Mouse (Mus musculus): ENCODE measurements around the gene Ugt1a5. TPM values are rescaled to one million over a fixed set of nuclear protein-coding genes. Genes with fewer than 3 reads are reported as not detected.

The Ugt1a5 gene
- total and polyA plus RNA-seq, 2 experiments from 2014 or later: not detected

DNA sequence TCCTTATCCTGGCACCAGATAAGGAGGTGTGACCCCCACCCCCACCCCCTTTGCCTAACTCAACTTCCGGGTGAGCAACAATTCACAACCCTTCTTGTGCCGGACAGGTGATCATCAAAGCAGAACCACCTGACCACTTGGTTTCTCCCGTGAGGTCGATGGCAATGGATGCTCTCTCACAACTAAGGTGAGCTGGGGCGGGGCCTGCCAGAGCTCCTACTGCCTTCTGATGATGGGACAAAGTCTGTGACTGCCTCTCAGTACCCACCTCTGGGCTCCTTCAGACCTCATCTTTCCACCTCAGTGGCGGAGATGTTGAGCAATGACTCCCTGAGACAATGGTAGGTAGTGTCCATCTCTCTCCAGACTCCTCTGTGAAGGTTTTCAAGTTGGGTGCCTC, 80.1 kb downstream of the Ugt1a5 start:
- WGBS: 75% methylated on average over 6 of the region's 6 CpGs
- Histone ChIP-seq H3K36me3 (ENCODE audit: insufficient read depth, low read length) (no peaks in the 10 kb centered on the region), H3K9me3 (ENCODE audit: low read length) (peaks cover 100% of the 10 kb centered on the region), H3K27me3 (ENCODE audit: insufficient read depth, low read length) (no peaks in the 10 kb centered on the region), H3K9ac (replicated peaks; ENCODE audit: low read length, poor library complexity, severe bottlenecking) (no peak overlapping the region), H3K4me3 (ENCODE audit: low read depth, low read length) (no peak overlapping the region), H3K4me2 (ENCODE audit: low read depth, low read length, poor library complexity, severe bottlenecking) (no peak overlapping the region), H3K27ac (ENCODE audit: low read depth, low read length) (no peak overlapping the region), H3K4me1 (ENCODE audit: insufficient read depth, low read length) (no peaks in the 10 kb centered on the region)
- ATAC-seq (ENCODE audit: low FRiP score): no peak; the same call in 1 of the 2 replicates
- TF ChIP-seq CTCF (IDR thresholded peaks at IDR 0.05): no peak
- DNase-seq (ENCODE audit: low spot score): no peak

DNA sequence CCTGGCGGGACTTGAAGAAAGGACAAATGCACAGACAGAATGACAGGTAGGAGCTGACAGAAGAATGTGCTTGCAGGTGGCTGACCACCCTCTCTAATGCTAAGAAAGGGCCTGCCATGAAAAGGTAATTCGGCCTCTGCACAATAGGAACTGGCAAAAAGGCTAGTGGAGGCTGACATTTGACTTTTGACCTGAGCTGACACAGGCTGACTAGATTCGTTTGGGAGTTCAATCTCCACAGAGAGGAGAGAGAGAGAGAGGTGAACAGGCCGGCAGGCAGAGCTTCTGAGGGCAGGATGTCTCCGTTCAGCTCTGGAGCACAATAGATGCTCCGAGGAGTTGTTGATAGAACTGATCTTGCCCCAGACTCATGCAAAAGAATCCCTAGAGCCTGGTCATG, 80.6 kb downstream of the Ugt1a5 start:
- Histone ChIP-seq H3K9ac (replicated peaks; ENCODE audit: low read length, poor library complexity, severe bottlenecking) (no peak overlapping the region), H3K27ac (ENCODE audit: low read depth, low read length) (no peak overlapping the region), H3K4me2 (ENCODE audit: low read depth, low read length, poor library complexity, severe bottlenecking) (no peak overlapping the region), H3K9me3 (ENCODE audit: low read length) (peaks cover 100% of the 10 kb centered on the region), H3K27me3 (ENCODE audit: insufficient read depth, low read length) (no peaks in the 10 kb centered on the region), H3K36me3 (ENCODE audit: insufficient read depth, low read length) (no peaks in the 10 kb centered on the region), H3K4me1 (ENCODE audit: insufficient read depth, low read length) (no peaks in the 10 kb centered on the region), H3K4me3 (ENCODE audit: low read depth, low read length) (no peak overlapping the region)
- WGBS: 44% methylated on average over 6 of the region's 6 CpGs
- no peak for TF ChIP-seq CTCF (IDR thresholded peaks at IDR 0.05)
- DNase-seq (ENCODE audit: low spot score) (no peak), ATAC-seq (ENCODE audit: low FRiP score) (no peak)

DNA sequence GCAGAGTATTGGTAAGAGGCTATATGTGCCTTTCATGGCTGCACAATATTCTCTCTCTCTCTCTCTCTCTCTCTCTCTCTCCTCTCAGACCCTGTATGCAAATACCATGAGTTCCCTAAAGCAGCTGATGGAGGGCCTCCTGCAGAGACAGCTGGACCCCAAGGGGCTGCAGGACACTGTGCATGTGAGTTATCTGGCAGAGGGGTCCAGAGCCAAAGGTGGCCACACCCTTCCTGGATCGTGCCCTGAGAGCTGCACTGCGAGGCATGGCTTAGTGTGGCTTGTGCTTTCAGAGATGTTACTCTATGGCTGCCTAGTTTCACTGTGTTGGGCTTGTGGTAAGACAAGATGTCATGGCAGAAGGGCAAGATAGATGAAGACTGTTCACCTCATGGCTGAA, 81.8 kb downstream of the Ugt1a5 start:
- no peak for DNase-seq (ENCODE audit: low spot score)
- Histone ChIP-seq H3K9me3 (ENCODE audit: low read length) (peaks cover 97% of the 10 kb centered on the region), H3K9ac (replicated peaks; ENCODE audit: low read length, poor library complexity, severe bottlenecking) (no peak overlapping the region), H3K27me3 (ENCODE audit: insufficient read depth, low read length) (no peaks in the 10 kb centered on the region), H3K27ac (ENCODE audit: low read depth, low read length) (no peak overlapping the region), H3K4me3 (ENCODE audit: low read depth, low read length) (no peak overlapping the region), H3K36me3 (ENCODE audit: insufficient read depth, low read length) (no peaks in the 10 kb centered on the region), H3K4me2 (ENCODE audit: low read depth, low read length, poor library complexity, severe bottlenecking) (no peak overlapping the region), H3K4me1 (ENCODE audit: insufficient read depth, low read length) (no peaks in the 10 kb centered on the region)
- no peak for TF ChIP-seq CTCF (IDR thresholded peaks at IDR 0.05)
- WGBS: 50% methylated on average over 2 of the region's 2 CpGs
- no peak for ATAC-seq (ENCODE audit: low FRiP score)

DNA sequence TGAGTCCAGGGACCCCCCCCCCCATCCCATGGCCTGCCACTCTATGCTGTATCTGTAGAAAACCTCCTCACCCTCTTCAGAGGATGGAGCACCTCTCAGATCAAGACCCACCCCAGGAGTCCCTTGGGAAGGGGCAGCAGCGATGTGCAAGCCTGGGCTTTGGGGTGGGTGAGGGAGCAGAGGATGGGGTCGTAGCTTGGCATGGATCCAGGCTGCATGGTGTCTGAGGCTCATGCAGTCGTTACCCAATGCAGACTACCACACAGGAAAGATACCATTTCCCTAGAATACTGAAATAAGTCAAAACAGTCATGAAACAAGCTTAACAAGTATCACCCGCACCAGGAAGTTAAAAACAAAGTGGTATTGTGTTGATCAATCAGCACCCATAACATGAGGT, 82.8 kb downstream of the Ugt1a5 start:
- TF ChIP-seq CTCF (IDR thresholded peaks at IDR 0.05): no peak
- H3K4me1 ChIP-seq (ENCODE audit: insufficient read depth, low read length): no peaks in the 10 kb centered on the region
- no peak overlapping the region for H3K4me3 ChIP-seq (ENCODE audit: low read depth, low read length)
- H3K27ac ChIP-seq (ENCODE audit: low read depth, low read length): no peak overlapping the region
- H3K9me3 ChIP-seq (ENCODE audit: low read length): peaks cover 97% of the 10 kb centered on the region
- no peak overlapping the region for H3K9ac ChIP-seq (replicated peaks; ENCODE audit: low read length, poor library complexity, severe bottlenecking)
- no peak overlapping the region for H3K4me2 ChIP-seq (ENCODE audit: low read depth, low read length, poor library complexity, severe bottlenecking)
- no peak for DNase-seq (ENCODE audit: low spot score)
- no peak for ATAC-seq (ENCODE audit: low FRiP score)
- 68% methylated on average over 4 of the region's 4 CpGs for WGBS
- H3K36me3 ChIP-seq (ENCODE audit: insufficient read depth, low read length): no peaks in the 10 kb centered on the region
- H3K27me3 ChIP-seq (ENCODE audit: insufficient read depth, low read length): no peaks in the 10 kb centered on the region

DNA sequence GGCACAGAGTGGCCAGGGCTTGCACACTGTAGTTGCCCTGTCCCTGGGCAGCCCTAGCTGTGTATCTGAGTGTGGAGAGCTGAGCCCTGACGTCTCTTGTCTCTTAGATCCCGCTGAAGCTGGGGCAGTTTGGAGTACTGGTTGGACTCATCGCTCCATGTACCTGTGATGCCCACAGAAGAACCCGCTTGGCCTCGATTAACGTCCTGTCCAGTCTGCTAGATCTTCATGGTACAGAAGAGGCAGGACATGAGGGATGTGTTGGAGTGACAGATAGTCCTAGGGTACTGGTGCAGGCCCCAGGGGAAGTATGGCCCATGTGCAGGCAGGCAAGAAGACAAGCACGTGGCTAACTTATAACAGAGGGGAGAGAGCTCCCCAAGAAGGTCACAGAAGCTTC, 83.8 kb downstream of the Ugt1a5 start:
- no peak for TF ChIP-seq CTCF (IDR thresholded peaks at IDR 0.05)
- H3K4me2 ChIP-seq (ENCODE audit: low read depth, low read length, poor library complexity, severe bottlenecking): no peak overlapping the region
- 76% methylated on average over 7 of the region's 7 CpGs for WGBS
- H3K27me3 ChIP-seq (ENCODE audit: insufficient read depth, low read length): no peaks in the 10 kb centered on the region
- H3K4me3 ChIP-seq (ENCODE audit: low read depth, low read length): no peak overlapping the region
- no peak overlapping the region for H3K27ac ChIP-seq (ENCODE audit: low read depth, low read length)
- H3K36me3 ChIP-seq (ENCODE audit: insufficient read depth, low read length): no peaks in the 10 kb centered on the region
- DNase-seq (ENCODE audit: low spot score): no peak
- no peak for ATAC-seq (ENCODE audit: low FRiP score)
- H3K4me1 ChIP-seq (ENCODE audit: insufficient read depth, low read length): no peaks in the 10 kb centered on the region
- peaks cover 97% of the 10 kb centered on the region for H3K9me3 ChIP-seq (ENCODE audit: low read length)
- H3K9ac ChIP-seq (replicated peaks; ENCODE audit: low read length, poor library complexity, severe bottlenecking): no peak overlapping the region

DNA sequence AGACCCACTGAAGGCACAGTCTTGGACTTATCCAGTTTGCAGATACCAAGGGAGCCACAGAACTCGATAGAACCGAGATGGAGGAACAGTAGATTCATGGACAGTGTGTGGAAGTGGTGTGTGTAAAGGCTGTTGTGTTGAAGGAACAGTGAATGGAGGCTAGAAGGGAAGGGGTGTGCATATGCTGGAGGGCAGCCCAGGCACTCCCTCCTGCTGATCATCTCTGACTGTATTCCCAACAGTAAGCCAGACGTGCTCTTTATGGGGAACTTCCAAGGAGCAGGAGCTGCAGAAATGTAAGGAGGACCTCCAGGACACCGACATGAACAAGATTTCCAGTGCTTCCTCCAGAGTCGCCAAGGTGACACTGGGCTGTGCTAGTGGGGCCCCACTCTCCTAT, 84.2 kb downstream of the Ugt1a5 start:
- 80% methylated on average over 5 of the region's 5 CpGs for WGBS
- Histone ChIP-seq H3K36me3 (ENCODE audit: insufficient read depth, low read length) (no peaks in the 10 kb centered on the region), H3K27ac (ENCODE audit: low read depth, low read length) (no peak overlapping the region), H3K9ac (replicated peaks; ENCODE audit: low read length, poor library complexity, severe bottlenecking) (no peak overlapping the region), H3K4me1 (ENCODE audit: insufficient read depth, low read length) (no peaks in the 10 kb centered on the region), H3K27me3 (ENCODE audit: insufficient read depth, low read length) (no peaks in the 10 kb centered on the region), H3K4me2 (ENCODE audit: low read depth, low read length, poor library complexity, severe bottlenecking) (no peak overlapping the region), H3K9me3 (ENCODE audit: low read length) (peaks cover 97% of the 10 kb centered on the region), H3K4me3 (ENCODE audit: low read depth, low read length) (no peak overlapping the region)
- TF ChIP-seq CTCF (IDR thresholded peaks at IDR 0.05): no peak
- DNase-seq (ENCODE audit: low spot score): no peak
- no peak for ATAC-seq (ENCODE audit: low FRiP score)

All from midbrain, postnatal 0 days (tissue).